Mouse (Mus musculus) bone marrow, adult 2 months (tissue): ENCODE measurements around the gene Dtd1.

Source experiments
- CTCF ChIP-seq: fragments of 200-500 bp; IDR thresholded peaks from 2 replicates; pipeline ENCODE4 v1.5.1; 2011; ENCODE audit warnings: low read length, control low read depth; ENCODE audit not compliant: control insufficient read depth, insufficient read depth
- POLR2A ChIP-seq: fragments of 200-500 bp; IDR thresholded peaks from 2 replicates; pipeline ENCODE4 v1.6.1; 2011; ENCODE audit warnings: low read depth, mild to moderate bottlenecking, control low read depth, low read length, borderline replicate concordance; ENCODE audit not compliant: control insufficient read depth

GRCm38 (mm10) chr2:144769556-144769955 is 169.9 kb downstream of the Dtd1 start:
- no peak for TF ChIP-seq CTCF
- no peak for TF ChIP-seq POLR2A
